Mouse (Mus musculus): ENCODE measurements around the gene Mok.

The Mok gene

DNA sequence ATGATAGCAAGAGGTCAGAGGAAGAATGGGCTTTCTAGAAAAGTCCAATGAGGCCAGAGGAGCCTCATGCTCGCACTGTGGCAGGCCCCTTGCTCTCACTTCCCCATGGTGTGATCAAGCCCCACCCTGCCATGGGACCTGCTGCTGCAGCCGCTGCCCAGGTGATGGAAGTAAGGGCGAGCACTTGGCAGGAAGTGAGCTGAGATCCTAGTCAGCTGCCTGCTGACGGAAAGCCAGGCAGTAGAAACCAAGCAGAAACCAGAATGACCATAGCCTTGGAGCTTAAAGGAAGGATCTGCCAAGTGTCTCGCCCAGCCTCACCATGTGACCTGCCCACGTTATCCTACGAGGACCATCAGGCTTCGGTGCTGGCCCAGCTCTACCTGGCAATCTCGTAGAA lies 27.6 kb downstream of the Mok start:
- DNase-seq (ENCODE audit: low spot score in 2 of 2) = no peak

DNA sequence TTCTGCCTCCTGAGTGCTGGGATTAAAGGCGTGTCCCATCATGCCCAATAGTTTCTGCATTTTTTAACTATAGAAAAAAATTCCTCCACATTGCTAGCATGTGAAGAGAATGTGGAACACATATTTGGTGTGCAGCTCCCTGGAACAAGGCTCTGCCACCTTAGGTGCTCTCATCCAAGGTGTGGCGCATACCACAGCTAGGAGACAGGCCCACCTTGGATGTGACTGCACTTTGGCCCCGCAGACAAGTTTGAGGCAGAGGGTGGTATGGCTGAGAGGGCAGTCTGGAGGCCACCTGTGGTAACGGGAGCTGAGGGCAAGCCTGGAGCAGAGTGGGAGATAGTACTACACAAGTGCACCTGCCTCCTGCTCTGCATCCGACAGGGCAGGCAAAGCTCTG lies 31.9 kb downstream of the Mok start:
- no peak for DNase-seq (ENCODE audit: low spot score in 2 of 2)

DNA sequence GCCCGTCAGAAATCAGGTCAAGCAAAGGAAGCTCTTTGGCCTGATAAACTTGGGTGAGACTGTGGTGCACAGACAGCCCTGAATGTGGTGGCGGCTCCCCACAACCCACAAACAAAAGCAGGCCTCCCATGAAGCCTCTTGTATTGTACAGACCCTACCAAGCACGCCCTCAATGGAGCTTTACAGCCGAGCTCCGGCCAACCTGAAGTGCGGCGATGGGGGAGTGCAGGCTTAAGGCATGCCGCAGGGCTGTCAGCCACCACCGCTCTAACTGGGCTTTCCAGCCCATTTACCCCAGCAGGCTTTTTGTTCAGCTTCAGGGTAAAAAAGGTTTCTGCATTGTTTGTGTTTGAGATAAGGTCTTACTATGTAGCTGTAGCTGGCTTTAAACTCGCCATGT lies 32.3 kb downstream of the Mok start:
- DNase-seq (ENCODE audit: low spot score in 2 of 2) = no peak

DNA sequence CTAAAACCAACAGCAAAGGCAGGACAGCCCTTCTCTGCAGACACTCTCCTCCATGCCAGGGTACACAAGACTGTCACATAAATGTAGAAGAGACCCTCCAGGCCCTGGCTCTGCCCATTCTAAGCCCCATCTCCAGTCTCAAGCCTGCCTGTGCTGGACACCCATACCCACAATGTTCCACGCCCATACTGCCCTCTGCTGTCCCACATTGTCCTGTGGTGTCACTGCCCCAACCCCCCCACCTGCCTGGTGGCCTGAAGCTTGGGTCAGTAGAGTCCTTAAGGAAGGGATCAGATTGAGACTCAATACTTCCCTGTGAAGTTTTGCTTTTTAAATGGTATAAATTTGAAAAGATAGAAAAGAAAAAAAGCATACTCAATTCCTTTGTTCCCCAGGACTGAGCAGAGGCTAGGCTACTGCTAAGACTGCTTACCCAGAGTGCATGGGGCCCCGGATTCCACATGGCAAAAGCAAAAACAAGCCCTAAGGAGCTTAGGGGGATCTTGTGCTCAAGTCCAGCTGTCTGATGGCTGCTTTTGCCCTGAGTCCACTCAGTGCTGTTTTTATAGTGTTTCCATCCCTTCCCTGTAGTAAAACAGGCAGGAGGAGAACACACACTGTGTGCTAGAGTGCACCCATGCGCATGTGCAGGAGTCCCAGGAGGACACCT lies 34.3 kb downstream of the Mok start:
- no peak for DNase-seq (ENCODE audit: low spot score in 2 of 2)

DNA sequence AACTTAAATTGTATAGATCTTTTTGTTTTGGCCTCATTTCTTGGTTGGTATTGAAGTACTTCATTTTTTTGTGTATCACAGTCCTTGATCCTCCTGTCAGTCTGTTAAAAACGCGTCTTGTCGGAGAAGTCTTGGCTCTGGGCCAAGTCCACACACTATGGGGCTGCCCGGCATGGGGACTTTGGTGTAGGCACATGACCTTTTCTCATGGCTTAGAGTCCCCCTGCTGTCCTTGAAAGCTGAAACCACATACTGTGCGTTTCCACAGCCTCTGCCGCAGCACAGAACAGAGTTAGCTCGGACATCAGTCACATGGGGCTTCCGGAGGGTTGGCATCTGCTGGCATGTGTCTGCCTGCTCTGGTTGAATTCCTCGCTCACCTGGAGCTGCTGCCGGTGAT lies 36.5 kb downstream of the Mok start:
- DNase-seq (ENCODE audit: low spot score in 2 of 2) = no peak

DNA sequence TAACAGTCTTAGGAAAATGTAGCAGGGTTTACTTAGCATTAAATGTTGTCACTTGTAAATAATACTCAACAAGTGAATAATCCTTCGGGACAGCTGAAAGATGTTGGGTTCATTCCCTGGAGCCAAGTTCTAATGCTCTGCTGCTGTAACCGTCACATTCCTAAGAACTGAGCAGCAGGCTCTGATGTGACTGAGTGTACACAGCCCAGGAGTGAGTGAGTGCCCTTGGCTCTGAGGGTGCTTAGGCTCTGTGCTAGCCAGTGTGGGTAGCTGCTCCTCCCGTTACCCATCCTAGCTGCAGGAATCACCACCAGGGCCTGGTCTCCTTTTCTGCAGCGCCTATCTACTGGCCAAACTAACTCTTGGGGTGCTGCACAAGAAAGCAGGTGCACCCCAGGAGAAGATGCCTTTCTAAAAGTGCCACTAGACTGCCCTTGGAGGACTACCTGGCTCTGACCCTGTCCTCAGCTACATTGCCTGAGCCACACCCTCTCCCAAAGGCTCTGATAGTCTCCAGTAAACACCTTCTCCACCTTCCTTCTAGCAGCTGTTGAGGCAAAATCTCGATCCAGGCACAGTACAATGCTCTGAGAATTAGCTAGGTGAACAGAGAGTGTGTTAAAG lies 38.0 kb downstream of the Mok start:
- DNase-seq (ENCODE audit: low spot score in 2 of 2) = no peak

DNA sequence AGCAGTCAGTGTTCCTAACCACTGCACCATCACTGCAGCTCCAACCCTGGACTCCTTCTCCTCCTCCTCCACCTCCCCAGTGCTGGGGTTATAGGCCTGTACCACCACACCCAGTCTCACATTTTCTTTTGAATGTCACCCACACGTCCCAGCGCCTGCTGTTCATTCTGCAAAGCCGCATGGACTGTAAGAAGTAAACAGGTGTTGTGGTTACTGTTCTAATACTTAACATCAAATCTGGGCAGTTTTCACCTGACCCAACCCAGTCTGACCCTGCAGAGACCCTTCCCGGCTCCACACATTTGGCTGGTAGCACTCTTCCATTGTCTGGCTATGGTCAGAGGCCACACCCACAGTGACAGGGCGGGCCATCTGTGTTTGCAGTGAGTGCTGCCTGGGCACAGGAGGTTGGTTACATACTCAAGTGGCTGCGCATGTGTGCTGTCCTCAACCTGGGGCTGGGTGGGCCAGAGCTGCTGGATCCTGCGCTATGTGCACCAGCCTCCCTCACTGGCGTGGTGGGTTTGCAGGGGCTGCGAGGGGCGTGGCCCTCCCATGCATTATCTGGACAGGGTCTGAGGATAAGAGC lies 38.8 kb downstream of the Mok start:
- no peak for DNase-seq (ENCODE audit: low spot score in 2 of 2)

DNA sequence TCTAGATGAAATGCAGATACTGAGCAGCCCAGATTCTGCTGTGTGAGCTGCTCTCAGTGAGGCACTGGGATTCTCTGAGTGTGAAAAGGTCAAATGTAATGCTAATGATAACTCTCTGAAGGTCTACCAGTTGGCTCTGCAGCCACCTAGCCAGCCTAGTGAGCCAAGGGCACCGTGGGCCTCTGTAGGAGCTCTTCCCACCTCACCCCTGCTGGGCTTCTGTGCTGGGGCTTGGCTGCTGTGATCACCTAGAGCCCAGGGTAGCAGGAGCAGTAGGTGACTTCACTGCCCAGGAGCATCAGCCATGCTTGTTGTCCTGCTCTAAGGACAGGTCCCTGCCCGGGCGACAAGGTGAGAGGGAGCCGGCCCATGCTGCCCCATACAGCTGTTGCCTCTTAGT lies 41.5 kb downstream of the Mok start:
- no peak for DNase-seq (ENCODE audit: low spot score in 2 of 2)

DNA sequence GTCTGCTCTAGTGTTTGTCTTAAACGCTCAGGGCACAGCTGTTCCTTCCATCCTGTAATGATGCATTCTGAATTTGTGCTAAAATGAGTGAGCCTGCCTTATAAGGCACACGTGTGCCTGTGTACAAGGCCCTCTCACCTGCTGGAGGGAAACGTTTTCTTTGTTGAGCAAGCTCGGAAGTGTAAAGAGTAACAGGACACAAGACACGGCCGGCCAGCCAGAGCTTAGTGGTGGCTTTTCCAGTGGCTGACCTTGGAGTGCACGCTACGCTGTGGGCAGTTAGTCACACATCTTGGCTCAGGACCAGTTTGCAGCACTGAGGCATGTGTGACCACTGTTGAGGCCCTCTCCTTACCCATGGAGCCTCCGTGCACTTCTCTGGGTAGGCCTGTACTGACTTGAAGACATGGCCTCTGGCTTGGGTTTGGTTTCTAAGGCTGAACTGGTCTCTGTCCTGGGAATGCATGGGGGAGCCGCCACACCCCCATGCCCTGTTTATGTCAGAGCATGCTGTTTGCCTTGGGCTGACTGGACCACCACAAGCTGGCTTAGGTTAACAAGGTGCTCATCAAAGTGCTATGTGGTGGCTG lies 42.8 kb downstream of the Mok start:
- DNase-seq (ENCODE audit: low spot score in 2 of 2) = no peak

DNA sequence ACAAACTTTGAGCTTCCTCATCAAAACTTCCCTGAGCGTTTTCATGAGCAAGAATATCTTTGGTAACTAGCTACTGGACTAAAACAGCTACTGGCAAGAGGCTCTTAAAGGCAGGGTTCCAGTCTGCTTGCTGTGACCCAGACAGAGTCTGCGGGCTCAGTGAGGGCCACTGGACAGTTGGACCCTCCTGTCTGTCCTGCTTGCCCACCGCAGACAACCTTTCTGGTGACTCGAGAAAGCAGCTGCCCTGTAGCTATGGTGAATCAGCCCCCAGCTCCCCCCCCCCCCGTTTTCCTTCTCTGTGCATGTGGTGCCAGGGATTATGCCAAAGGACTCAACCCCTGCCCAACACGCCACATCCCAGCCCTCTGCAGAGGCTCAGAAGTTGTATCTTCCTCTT lies 43.5 kb downstream of the Mok start:
- DNase-seq (ENCODE audit: low spot score in 2 of 2) = no peak

DNA sequence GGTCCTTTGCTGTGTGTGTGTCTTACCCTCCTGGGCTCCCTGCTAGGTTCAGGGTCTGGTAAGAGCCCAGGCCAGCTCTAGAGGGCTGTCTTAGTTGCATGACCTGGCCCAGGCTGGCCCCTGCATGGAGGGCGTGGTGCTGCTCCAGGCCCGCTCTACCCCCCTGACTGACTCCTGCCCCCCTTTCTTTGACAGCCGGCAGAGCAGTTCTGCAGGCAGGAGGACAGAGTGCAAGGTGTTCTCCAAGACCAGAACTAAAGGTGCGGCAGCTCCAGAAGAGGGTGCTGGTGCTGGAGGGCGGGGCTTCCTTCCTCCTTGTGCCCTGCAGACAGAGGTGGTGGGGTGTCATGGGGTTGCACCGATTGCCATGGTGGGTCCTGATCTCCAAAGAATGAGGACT lies 44.0 kb downstream of the Mok start:
- no peak for DNase-seq (ENCODE audit: low spot score in 2 of 2)

DNA sequence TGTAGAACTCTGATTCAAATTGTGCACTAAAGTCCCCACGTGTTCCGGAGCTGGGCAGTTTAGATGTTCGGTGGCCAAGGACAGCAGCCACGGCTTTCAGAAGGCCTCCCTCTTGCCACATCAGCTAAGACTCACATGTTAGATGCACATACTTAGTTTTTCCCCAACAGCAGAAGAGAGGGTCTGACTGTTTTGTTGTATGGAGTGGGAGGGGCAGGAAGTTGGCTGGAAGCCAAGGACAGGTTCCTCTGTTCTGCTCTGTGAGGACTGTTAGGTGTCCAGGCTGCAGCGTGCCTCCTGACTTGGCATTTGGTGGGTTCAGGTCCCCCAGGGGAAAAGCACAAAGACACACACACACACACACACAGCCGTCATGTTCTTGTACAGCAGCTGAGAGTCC lies 45.7 kb downstream of the Mok start:
- DNase-seq (ENCODE audit: low spot score in 2 of 2) = no peak

DNA sequence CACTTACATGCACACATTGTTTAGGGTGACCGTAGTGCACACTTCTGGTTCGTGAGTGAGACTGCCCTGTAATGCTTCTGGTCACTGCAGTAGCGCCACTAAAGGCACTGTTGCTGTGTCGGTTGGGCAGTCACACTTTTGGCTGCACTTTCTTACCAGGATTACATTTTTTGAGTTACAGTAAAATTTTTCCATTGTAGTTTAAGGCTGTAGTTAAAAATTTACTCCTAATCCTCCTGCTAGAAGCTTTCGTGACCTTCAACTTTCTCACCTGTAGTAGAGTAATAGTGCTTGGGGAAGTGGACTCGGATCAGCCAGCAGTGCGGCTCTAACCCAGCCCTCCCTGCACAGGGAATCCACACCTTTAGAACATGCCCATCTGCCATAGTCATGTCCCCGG lies 49.7 kb downstream of the Mok start:
- no peak for DNase-seq (ENCODE audit: low spot score in 2 of 2)

DNA sequence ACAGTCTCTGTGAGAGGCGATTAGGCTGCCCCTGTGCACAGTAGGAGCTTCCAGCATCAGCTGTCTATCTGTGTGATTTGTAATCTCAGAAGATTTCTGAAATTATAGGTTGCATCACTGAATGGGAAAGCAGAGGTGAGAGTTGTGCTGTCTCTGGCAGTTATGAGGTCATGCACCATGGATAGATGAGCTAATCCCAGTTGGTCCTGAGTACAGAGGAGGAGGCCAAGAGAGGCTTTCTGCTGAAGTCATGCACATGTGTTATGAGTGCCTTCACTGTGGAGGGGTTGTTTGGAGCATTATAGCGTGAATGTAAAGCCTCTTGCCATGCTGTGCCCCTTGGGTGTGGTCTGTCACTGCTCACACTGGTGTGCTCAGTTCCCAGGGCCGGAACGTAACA lies 50.2 kb downstream of the Mok start:
- DNase-seq (ENCODE audit: low spot score in 2 of 2) = no peak

DNA sequence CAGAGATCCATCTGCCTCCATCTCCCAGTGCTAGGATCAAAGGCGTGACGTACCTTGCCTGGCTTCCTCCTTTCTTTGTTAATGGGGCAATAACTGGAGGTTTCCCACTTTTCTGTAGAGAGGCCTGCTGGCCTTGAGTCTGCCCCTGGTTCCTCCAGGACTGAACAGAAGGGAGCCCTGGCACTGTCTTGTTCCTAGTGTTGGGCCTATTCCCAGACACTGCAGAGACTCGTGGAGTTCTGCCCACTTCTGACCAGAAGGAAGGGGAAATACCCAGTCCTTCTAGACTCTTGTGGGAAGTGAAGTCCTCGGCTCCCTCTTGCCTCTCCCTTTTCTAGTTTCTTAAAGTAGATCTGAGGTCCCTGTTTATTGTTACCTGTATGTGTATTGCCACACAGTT lies 54.5 kb downstream of the Mok start:
- no peak for DNase-seq (ENCODE audit: low spot score in 2 of 2)

DNA sequence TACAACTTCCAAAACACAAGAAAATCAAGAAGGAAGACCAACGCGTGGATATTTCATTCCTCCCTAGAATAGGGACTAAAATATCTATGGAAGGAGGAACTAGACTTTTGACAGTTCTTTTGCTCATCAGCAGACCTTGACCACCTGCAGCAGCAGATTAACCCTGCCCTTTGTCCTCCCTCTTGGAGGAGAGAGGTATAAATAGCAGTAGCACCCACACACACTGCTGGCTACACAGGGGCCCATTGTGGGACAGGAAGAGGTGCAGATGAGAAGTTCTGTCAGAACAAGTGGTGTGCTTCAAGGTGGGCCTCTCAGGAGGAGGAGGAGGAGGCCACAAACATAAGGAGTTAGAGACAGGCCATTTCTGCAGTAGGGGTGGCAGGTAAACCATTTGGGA lies 56.5 kb downstream of the Mok start:
- DNase-seq (ENCODE audit: low spot score in 2 of 2) = no peak

DNA sequence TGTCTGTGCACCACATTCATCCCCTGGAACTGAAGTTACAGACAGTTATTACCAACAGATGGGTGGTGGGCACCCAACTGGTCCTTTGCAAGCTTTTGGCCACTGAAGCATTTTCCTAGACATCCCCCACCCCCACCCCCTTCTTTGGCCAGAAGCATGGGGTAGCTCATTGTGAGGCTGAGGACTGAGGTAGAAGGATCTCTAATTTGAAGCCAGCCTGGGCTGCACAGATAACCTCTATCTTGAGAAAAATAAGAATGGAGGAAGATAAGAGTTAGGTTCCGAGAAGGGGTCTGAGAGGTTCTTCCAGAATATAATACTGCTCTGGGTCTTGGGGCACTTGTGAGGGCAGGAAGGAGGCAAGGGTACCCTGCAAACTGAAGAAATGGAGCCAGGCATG lies 58.5 kb downstream of the Mok start:
- DNase-seq (ENCODE audit: low spot score in 2 of 2) = no peak

DNA sequence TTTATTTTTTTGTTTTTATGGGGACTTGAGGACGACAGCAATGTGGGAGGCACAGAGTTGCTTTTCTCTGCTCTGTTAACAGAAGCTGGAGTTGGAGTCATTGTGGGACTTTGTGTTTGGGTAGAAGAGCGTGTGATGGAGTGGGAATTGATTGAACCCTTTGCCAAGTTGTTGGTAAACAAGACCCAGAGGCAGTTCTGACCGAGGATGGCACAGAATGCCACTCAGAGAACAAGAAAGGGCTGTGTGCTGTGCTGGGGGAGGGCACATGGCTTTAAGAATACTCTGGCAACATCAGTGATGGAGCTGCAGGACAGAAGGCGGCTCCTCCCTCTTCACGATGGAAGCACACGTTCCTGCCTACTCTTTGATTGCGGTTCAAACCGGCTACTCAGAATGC lies 59.6 kb downstream of the Mok start:
- DNase-seq (ENCODE audit: low spot score in 2 of 2) = no peak

DNA sequence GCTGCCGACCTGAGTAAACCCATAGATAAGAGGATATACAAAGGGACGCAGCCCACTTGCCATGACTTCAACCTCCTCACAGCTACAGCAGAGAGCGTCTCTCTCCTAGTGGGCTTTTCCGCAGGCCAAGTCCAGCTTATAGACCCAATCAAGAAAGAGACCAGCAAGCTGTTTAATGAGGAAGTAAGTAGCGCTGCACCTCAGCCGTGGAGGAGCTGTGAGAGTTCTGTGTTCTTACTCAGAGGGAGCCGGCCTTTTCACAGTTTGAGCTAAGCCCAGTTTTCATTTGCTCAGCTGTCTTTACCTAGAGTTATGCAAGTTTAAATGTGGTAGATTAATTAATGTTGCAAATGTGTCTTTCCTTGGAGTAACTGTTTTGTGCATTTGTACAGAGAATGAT lies 61.4 kb downstream of the Mok start:
- no peak for DNase-seq (ENCODE audit: low spot score in 2 of 2)

DNA sequence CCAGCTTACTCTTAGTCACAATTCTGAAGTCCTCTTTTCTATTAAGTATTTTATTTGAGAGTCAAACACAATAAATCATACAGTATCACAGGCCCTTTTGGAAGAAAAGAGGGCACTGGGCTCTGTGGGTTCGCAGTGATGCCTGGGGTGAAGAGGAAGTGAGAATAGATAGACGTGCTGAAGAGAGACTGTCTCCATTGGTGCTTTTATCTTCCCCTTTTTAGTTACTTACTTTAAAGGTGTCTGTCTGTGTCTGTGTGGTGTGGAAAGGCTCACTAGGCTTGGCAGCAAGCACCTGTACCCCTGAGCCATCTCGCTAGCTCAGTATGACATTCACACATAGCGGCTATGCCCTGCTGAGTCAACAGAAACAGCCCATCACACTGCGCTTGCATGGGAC lies 62.9 kb downstream of the Mok start:
- DNase-seq (ENCODE audit: low spot score in 2 of 2) = no peak

DNA sequence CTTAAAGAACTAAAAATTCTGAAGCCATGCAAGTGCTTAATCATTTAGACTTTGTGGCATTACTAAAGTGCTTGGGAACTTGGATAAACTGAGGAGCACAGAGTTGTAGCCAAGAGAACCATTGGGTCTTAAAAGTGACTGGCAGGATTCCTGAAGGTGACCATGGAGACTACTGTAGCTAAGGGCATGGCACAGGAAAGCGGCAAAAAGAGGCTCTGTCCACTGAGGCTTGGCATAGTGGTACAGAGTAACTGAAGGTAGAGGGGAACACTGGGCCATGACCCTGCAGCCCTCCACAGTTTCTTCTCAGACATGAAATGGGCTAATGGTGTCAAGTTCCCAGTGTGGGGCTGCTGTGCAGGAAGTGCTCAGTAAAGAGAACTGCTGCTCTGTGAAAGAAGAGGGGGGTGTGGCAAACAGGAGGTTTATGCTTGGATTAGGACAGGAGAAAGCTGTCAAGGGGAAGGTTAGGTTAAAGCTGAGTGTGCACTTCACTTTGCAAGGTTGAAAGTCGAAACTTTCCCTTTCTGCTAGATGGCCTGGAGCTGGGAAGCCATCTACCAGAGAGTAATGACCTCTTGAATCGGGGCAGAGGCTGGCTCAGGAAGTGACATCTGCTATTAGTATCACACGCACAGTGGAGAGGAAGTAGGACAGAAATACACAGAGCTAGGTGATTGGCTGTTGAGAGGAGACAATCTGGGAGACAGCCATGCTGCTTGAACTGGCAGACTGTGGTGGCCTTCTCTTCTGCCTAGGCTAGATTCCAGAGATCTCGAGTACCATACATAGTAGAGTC lies 64.9 kb downstream of the Mok start:
- DNase-seq (ENCODE audit: low spot score in 2 of 2) = no peak

DNA sequence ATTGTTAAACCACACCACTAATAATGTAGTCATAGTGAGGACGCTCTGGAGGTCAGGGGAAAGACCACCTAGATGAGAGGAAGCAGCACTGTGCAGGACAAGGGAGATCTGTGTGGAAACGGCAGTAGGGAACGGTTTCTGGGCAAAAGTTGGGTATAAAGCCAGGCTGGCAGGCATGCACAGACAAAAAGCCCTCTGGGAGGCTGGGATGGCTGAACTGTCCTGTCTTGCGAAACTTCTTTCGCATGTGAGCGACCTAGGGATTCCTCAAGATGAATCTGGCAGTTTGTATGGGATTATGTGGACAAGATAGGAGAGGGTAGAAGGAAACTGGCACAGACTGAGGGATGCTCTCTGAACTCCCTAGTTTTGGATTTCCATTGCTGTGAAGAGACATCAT lies 68.8 kb downstream of the Mok start:
- DNase-seq (ENCODE audit: low spot score in 2 of 2) = no peak
